Mouse (Mus musculus): ENCODE data around the gene Wfdc9. TPM values are rescaled to one million over a fixed set of nuclear protein-coding genes. Genes with fewer than 3 reads are reported as not detected.

Gene Wfdc9
- polyA plus RNA-seq, 1 experiment from 2014 or later: not detected

DNA sequence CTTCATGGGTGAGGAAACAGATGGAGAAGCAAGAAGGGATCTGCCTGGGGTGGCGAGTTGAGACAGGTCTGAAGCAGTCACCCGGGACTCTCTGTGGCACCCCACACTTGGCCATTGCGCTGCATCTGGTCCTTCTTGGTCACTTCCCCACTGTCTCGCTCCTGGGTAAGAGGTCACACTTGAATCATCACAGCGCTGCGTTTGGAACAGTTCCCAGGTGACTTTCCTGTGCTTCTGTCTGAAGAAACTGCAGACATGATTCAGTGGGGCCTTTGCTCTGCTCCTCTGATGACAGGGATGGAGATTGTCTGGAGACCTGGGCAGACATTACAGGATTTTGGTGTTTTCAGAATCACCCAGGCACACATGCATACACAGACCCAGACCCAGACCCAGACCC, 47.6 kb downstream of the Wfdc9 start:
- ATAC-seq: no peak
- H3K27me3 ChIP-seq: no peaks in the 10 kb centered on the region
- no peak overlapping the region for H3K27ac ChIP-seq
- H3K9ac ChIP-seq (replicated peaks): no peak overlapping the region
- H3K4me3 ChIP-seq (replicated peaks): no peak overlapping the region
- no peaks in the 10 kb centered on the region for H3K9me3 ChIP-seq
- WGBS: 85% methylated on average over 6 of the region's 6 CpGs
- H3K36me3 ChIP-seq: no peaks in the 10 kb centered on the region
- H3K4me1 ChIP-seq (replicated peaks): no peaks in the 10 kb centered on the region
- H3K4me2 ChIP-seq (replicated peaks): no peak overlapping the region

DNA sequence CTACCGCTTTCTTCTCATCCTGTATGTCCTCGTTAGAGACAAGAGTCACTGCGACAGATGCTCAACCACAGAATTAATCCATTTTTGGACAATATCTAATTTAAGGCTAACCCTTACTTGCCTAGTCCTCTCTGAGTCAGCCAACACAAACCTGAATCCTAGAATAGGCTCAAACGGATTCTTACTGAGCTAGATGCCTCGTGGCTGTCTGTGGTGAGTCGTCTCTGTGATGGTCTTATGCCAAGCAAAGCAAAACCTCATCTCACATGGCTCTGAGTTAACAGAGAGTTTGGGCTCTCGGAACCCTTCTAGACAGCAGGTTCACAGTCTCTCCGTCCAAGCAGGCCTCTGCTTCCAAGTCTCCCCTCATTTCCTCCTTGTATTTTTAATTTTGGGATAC, 52.0 kb downstream of the Wfdc9 start:
- no peak for ATAC-seq
- Histone ChIP-seq H3K9ac (replicated peaks) (no peak overlapping the region), H3K4me2 (replicated peaks) (no peak overlapping the region), H3K9me3 (no peaks in the 10 kb centered on the region; the same call in 1 of the 2 replicates), H3K36me3 (no peaks in the 10 kb centered on the region), H3K4me3 (replicated peaks) (no peak overlapping the region), H3K27ac (no peak overlapping the region), H3K4me1 (replicated peaks) (no peaks in the 10 kb centered on the region), H3K27me3 (no peaks in the 10 kb centered on the region)
- WGBS: 94% methylated on average over 8 of the region's 8 CpGs

GRCm38 (mm10) chr2:164603482-164603881, 52.9 kb downstream of the Wfdc9 start:
- ATAC-seq: no peak
- 94% methylated on average over 3 of the region's 3 CpGs for WGBS
- H3K4me3 ChIP-seq (replicated peaks): no peak overlapping the region
- no peaks in the 10 kb centered on the region for H3K36me3 ChIP-seq
- no peaks in the 10 kb centered on the region for H3K27me3 ChIP-seq
- no peak overlapping the region for H3K27ac ChIP-seq
- no peaks in the 10 kb centered on the region for H3K4me1 ChIP-seq (replicated peaks)
- no peak overlapping the region for H3K4me2 ChIP-seq (replicated peaks)
- H3K9me3 ChIP-seq: no peaks in the 10 kb centered on the region; the same call in 1 of the 2 replicates
- H3K9ac ChIP-seq (replicated peaks): no peak overlapping the region

- H3K9ac ChIP-seq (replicated peaks): no peak overlapping the region
- H3K27ac ChIP-seq: no peak overlapping the region
- H3K27me3 ChIP-seq: no peaks in the 10 kb centered on the region
- no peaks in the 10 kb centered on the region for H3K36me3 ChIP-seq
- no peaks in the 10 kb centered on the region for H3K4me1 ChIP-seq (replicated peaks)
- ATAC-seq: no peak
- no peak overlapping the region for H3K4me2 ChIP-seq (replicated peaks)
- H3K4me3 ChIP-seq (replicated peaks): no peak overlapping the region
- WGBS: 70% methylated on average over 3 of the region's 3 CpGs
- no peaks in the 10 kb centered on the region; the same call in 1 of the 2 replicates for H3K9me3 ChIP-seq
Measured at GRCm38 (mm10) chr2:164600179-164600578, 56.2 kb downstream of the Wfdc9 start.

Other genes starting within 250 kb of the Wfdc9 start
- 6.5 and 7.3 TPM in 2 replicates for gene Sdc4, start 212.7 kb downstream of the Wfdc9 start, polyA plus RNA-seq (2015; fragmentation: Nextera tagmentation; extraction: Ambion mirVana)
- gene Sys1, start 199.6 kb downstream of the Wfdc9 start, polyA plus RNA-seq (2015; fragmentation: Nextera tagmentation; extraction: Ambion mirVana): 77.6 and 81.1 TPM in 2 replicates
- gene Gm20458, start 195.6 kb downstream of the Wfdc9 start, polyA plus RNA-seq (2015; fragmentation: Nextera tagmentation; extraction: Ambion mirVana): 4.5 and 5.2 TPM in 2 replicates
- gene Trp53tg5, start 182.9 kb downstream of the Wfdc9 start, polyA plus RNA-seq (2015; fragmentation: Nextera tagmentation; extraction: Ambion mirVana): not detected in 2 replicates
- gene Dbndd2, start 170.5 kb downstream of the Wfdc9 start, polyA plus RNA-seq (2015; fragmentation: Nextera tagmentation; extraction: Ambion mirVana): 8.7 and 8.8 TPM in 2 replicates
- 64.2 and 67.8 TPM in 2 replicates for gene Pigt, start 159.1 kb downstream of the Wfdc9 start, polyA plus RNA-seq (2015; fragmentation: Nextera tagmentation; extraction: Ambion mirVana)
- 5.7 and 6.8 TPM in 2 replicates for gene Wfdc2, start 94.2 kb downstream of the Wfdc9 start, polyA plus RNA-seq (2015; fragmentation: Nextera tagmentation; extraction: Ambion mirVana)
- not detected in 2 replicates for gene Spint3, start 83.1 kb downstream of the Wfdc9 start, polyA plus RNA-seq (2015; fragmentation: Nextera tagmentation; extraction: Ambion mirVana)
- gene Wfdc6a, start 71.1 kb downstream of the Wfdc9 start, polyA plus RNA-seq (2015; fragmentation: Nextera tagmentation; extraction: Ambion mirVana): not detected in 2 replicates
- not detected in 2 replicates for gene Eppin, start 63.0 kb downstream of the Wfdc9 start, polyA plus RNA-seq (2015; fragmentation: Nextera tagmentation; extraction: Ambion mirVana)
- not detected in 2 replicates for gene Wfdc6b, start 43.1 kb downstream of the Wfdc9 start, polyA plus RNA-seq (2015; fragmentation: Nextera tagmentation; extraction: Ambion mirVana)
- not detected in 2 replicates for gene Wfdc8, start 43.0 kb downstream of the Wfdc9 start, polyA plus RNA-seq (2015; fragmentation: Nextera tagmentation; extraction: Ambion mirVana)
- not detected in 2 replicates for gene Wfdc16, start 17.8 kb downstream of the Wfdc9 start, polyA plus RNA-seq (2015; fragmentation: Nextera tagmentation; extraction: Ambion mirVana)
- gene Wfdc10, start 537 bp downstream of the Wfdc9 start, polyA plus RNA-seq (2015; fragmentation: Nextera tagmentation; extraction: Ambion mirVana): not detected in 2 replicates
- not detected in 2 replicates for gene Wfdc11, start 17.5 kb upstream of the Wfdc9 start, polyA plus RNA-seq (2015; fragmentation: Nextera tagmentation; extraction: Ambion mirVana)
- gene Wfdc13, start 28.5 kb upstream of the Wfdc9 start, polyA plus RNA-seq (2015; fragmentation: Nextera tagmentation; extraction: Ambion mirVana): not detected in 2 replicates
- gene Spint4, start 41.9 kb upstream of the Wfdc9 start, polyA plus RNA-seq (2015; fragmentation: Nextera tagmentation; extraction: Ambion mirVana): not detected in 2 replicates
- not detected in 2 replicates for gene Spint5, start 58.7 kb upstream of the Wfdc9 start, polyA plus RNA-seq (2015; fragmentation: Nextera tagmentation; extraction: Ambion mirVana)
- 1.2 and 1.3 TPM in 2 replicates for gene Wfdc3, start 89.3 kb upstream of the Wfdc9 start, polyA plus RNA-seq (2015; fragmentation: Nextera tagmentation; extraction: Ambion mirVana)
- gene Dnttip1, start 89.4 kb upstream of the Wfdc9 start, polyA plus RNA-seq (2015; fragmentation: Nextera tagmentation; extraction: Ambion mirVana): 65.4 and 72.6 TPM in 2 replicates
- 203 and 208 TPM in 2 replicates for gene Ube2c, start 113.3 kb upstream of the Wfdc9 start, polyA plus RNA-seq (2015; fragmentation: Nextera tagmentation; extraction: Ambion mirVana)
- gene Tnnc2, start 123.4 kb upstream of the Wfdc9 start, polyA plus RNA-seq (2015; fragmentation: Nextera tagmentation; extraction: Ambion mirVana): not detected in 2 replicates
- 17.2 and 19.1 TPM in 2 replicates for gene Snx21, start 129.2 kb upstream of the Wfdc9 start, polyA plus RNA-seq (2015; fragmentation: Nextera tagmentation; extraction: Ambion mirVana)
- 19.9 and 20.4 TPM in 2 replicates for gene Acot8, start 148.3 kb upstream of the Wfdc9 start, polyA plus RNA-seq (2015; fragmentation: Nextera tagmentation; extraction: Ambion mirVana)
- 15.2 and 15.5 TPM in 2 replicates for gene Zswim3, start 148.5 kb upstream of the Wfdc9 start, polyA plus RNA-seq (2015; fragmentation: Nextera tagmentation; extraction: Ambion mirVana)
- gene Zswim1, start 166.1 kb upstream of the Wfdc9 start, polyA plus RNA-seq (2015; fragmentation: Nextera tagmentation; extraction: Ambion mirVana): 25.4 and 25.8 TPM in 2 replicates
- gene Spata25, start 172.0 kb upstream of the Wfdc9 start, polyA plus RNA-seq (2015; fragmentation: Nextera tagmentation; extraction: Ambion mirVana): not detected in 2 replicates
- gene Ctsa, start 176.3 kb upstream of the Wfdc9 start, polyA plus RNA-seq (2015; fragmentation: Nextera tagmentation; extraction: Ambion mirVana): 92.0 and 94.2 TPM in 2 replicates
- 4.7 TPM in 2 replicates for gene Neurl2, start 176.9 kb upstream of the Wfdc9 start, polyA plus RNA-seq (2015; fragmentation: Nextera tagmentation; extraction: Ambion mirVana)
- gene Pltp, start 201.1 kb upstream of the Wfdc9 start, polyA plus RNA-seq (2015; fragmentation: Nextera tagmentation; extraction: Ambion mirVana): 69.1 and 96.1 TPM in 2 replicates
- gene Pcif1, start 222.7 kb upstream of the Wfdc9 start, polyA plus RNA-seq (2015; fragmentation: Nextera tagmentation; extraction: Ambion mirVana): 98.1 and 108 TPM in 2 replicates